Comparison of ENCODE assay signal across 21 mouse cellular contexts in the genomic region with DNA sequence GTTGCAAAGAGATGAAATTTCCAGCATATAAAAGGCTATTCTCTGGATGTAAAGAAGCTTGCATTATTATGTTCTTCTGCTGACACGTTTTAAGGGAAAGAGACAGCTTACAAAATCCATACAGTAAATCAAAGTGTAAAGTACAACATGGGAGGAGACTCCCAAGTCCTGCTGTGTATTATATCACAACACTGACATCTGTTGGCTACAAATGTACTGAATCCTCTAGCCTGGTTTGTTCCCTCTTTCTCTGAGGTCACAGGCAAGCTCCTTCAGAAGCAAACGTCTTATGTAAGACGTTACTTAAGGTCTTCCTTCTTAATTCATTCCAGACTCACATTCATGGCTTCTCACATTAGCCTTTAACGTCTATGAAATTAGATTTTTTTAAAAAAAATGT. TPM values are rescaled to one million over a fixed set of nuclear protein-coding genes. Genes with fewer than 3 reads are reported as not detected.
DNase-seq lines count a peak whose midpoint lies in the region; ATAC-seq and TF ChIP-seq lines count a peak whose summit lies in the region.
"Had no signal": no experiment of that assay in that cellular context is flagged by ENCODE, and none has a peak within 500 bp of the region (broad histone marks: within the 10 kb centered on the region; RNA-seq: fewer than 3 reads in every experiment).

No protein-coding gene starts in this region.

- no peaks in the 10 kb centered on the region for H3K36me3 ChIP-seq in embryonic facial prominence, embryonic 14.5 days (ENCODE audit: control insufficient read depth, insufficient read depth, low read length)
- no peaks in the 10 kb centered on the region for H3K36me3 ChIP-seq in embryonic facial prominence, embryonic 10.5 days (replicated peaks)
- H3K36me3 ChIP-seq in midbrain, embryonic 14.5 days (ENCODE audit: control insufficient read depth, insufficient read depth, low read length), result no peaks in the 10 kb centered on the region
- no peaks in the 10 kb centered on the region for H3K36me3 ChIP-seq in midbrain, embryonic 15.5 days (replicated peaks)
- H3K36me3 ChIP-seq: embryonic facial prominence, embryonic 12.5 days; forebrain, embryonic 12.5 days; stomach, embryonic 15.5 days had no signal

- no peak overlapping the region for H3K4me3 ChIP-seq in embryonic facial prominence, embryonic 14.5 days (ENCODE audit: low read depth, low read length)
- no peak overlapping the region for H3K4me3 ChIP-seq in embryonic facial prominence, embryonic 10.5 days
- H3K4me3 ChIP-seq in midbrain, embryonic 14.5 days (replicated peaks; ENCODE audit: low read depth, low read length), result no peak overlapping the region
- no peak overlapping the region for H3K4me3 ChIP-seq in midbrain, embryonic 15.5 days
- H3K4me3 ChIP-seq in cortical plate, adult 2 months (ENCODE audit: insufficient read depth, low read length), result no peak overlapping the region
- H3K4me3 ChIP-seq: embryonic facial prominence, embryonic 12.5 days; forebrain, embryonic 12.5 days; myocyte; stomach, embryonic 15.5 days had no signal

- no peaks in the 10 kb centered on the region for H3K27me3 ChIP-seq in embryonic facial prominence, embryonic 14.5 days (replicated peaks; ENCODE audit: control insufficient read depth, insufficient read depth, low read length)
- H3K27me3 ChIP-seq in embryonic facial prominence, embryonic 10.5 days (replicated peaks; ENCODE audit: low read depth, poor library complexity, severe bottlenecking), result no peaks in the 10 kb centered on the region
- no peaks in the 10 kb centered on the region for H3K27me3 ChIP-seq in midbrain, embryonic 14.5 days (ENCODE audit: control insufficient read depth, insufficient read depth, low read length)
- no peaks in the 10 kb centered on the region for H3K27me3 ChIP-seq in midbrain, embryonic 15.5 days (replicated peaks)
- H3K27me3 ChIP-seq: embryonic facial prominence, embryonic 12.5 days; stomach, embryonic 15.5 days had no signal

- no peak for TF ChIP-seq POLR2A in cortical plate, adult 2 months (IDR thresholded peaks at IDR 0.05; ENCODE audit: extremely low read depth, insufficient read depth, low read length)

- ATAC-seq in embryonic facial prominence, embryonic 14.5 days (ENCODE audit: low read depth), result no peak
- ATAC-seq in midbrain, embryonic 14.5 days (ENCODE audit: low FRiP score, low TSS enrichment), result no peak
- no peak for ATAC-seq in midbrain, embryonic 15.5 days (replicated peaks)

- H3K4me2 ChIP-seq in embryonic facial prominence, embryonic 14.5 days (ENCODE audit: low read depth, low read length), result no peak overlapping the region
- H3K4me2 ChIP-seq in midbrain, embryonic 14.5 days (ENCODE audit: low read length), result no peak overlapping the region
- no peak overlapping the region for H3K4me2 ChIP-seq in midbrain, embryonic 15.5 days
- H3K4me2 ChIP-seq: embryonic facial prominence, embryonic 12.5 days; forebrain, embryonic 12.5 days; stomach, embryonic 15.5 days had no signal

- no peaks in the 10 kb centered on the region for H3K4me1 ChIP-seq in embryonic facial prominence, embryonic 14.5 days (ENCODE audit: control insufficient read depth, insufficient read depth, low read length)
- H3K4me1 ChIP-seq in embryonic facial prominence, embryonic 10.5 days, result no peaks in the 10 kb centered on the region
- no peaks in the 10 kb centered on the region for H3K4me1 ChIP-seq in midbrain, embryonic 14.5 days (ENCODE audit: control insufficient read depth, insufficient read depth, low read length)
- no peaks in the 10 kb centered on the region for H3K4me1 ChIP-seq in midbrain, embryonic 15.5 days
- H3K4me1 ChIP-seq in cortical plate, adult 2 months (ENCODE audit: control insufficient read depth, insufficient read depth, low read length), result no peaks in the 10 kb centered on the region
- H3K4me1 ChIP-seq: embryonic facial prominence, embryonic 12.5 days; forebrain, embryonic 12.5 days; stomach, embryonic 15.5 days had no signal

- WGBS in embryonic facial prominence, embryonic 14.5 days, result 29% methylated on average over 4 of the region's 4 CpGs
- 48% methylated on average over 4 of the region's 4 CpGs for WGBS in embryonic facial prominence, embryonic 10.5 days
- 70% methylated on average over 4 of the region's 4 CpGs for WGBS in midbrain, embryonic 14.5 days
- 69% methylated on average over 4 of the region's 4 CpGs for WGBS in midbrain, embryonic 15.5 days

- DNase-seq in embryonic facial prominence, embryonic 14.5 days (ENCODE audit: low spot score), result peak; percentile 31
- DNase-seq in embryonic facial prominence, embryonic 10.5 days (ENCODE audit: low spot score), result no peak
- DNase-seq in midbrain, embryonic 14.5 days, result peak; percentile 23
- peak; percentile 23 for DNase-seq in telencephalon, adult 2 months (ENCODE audit: low read depth, low spot score)
- no peak for DNase-seq in lung, postnatal 14 days
- no peak for DNase-seq in neural tube, embryonic 10.5 days (ENCODE audit: extremely low spot score, low spot score)
- DNase-seq: B cell, adult 2 months; cerebellum, adult 9-10 months; gastrocnemius, postnatal 10 days; heart, postnatal 14 days; layer of hippocampus, adult 9-11 months; lung, postnatal 36 days; thymus, postnatal 25 days had no signal

- 0 out of 2 replicates have a peak, but pooled peaks have one; percentile 16 for TF ChIP-seq CTCF in cortical plate, adult 2 months (IDR thresholded peaks at IDR 0.05; ENCODE audit: extremely low read depth, insufficient read depth, low read length)

- no peaks in the 10 kb centered on the region for H3K9me3 ChIP-seq in embryonic facial prominence, embryonic 14.5 days (ENCODE audit: control insufficient read depth, low read length)
- H3K9me3 ChIP-seq in embryonic facial prominence, embryonic 10.5 days, result no peaks in the 10 kb centered on the region
- no peaks in the 10 kb centered on the region for H3K9me3 ChIP-seq in midbrain, embryonic 14.5 days (ENCODE audit: control insufficient read depth, low read length)
- no peaks in the 10 kb centered on the region for H3K9me3 ChIP-seq in midbrain, embryonic 15.5 days
- H3K9me3 ChIP-seq: embryonic facial prominence, embryonic 12.5 days; forebrain, embryonic 12.5 days; stomach, embryonic 15.5 days had no signal

- H3K9ac ChIP-seq in embryonic facial prominence, embryonic 14.5 days (ENCODE audit: low read depth, low read length), result no peak overlapping the region
- H3K9ac ChIP-seq in midbrain, embryonic 14.5 days (replicated peaks; ENCODE audit: low read length), result no peak overlapping the region
- H3K9ac ChIP-seq in midbrain, embryonic 15.5 days, result no peak overlapping the region
- H3K9ac ChIP-seq: embryonic facial prominence, embryonic 12.5 days; forebrain, embryonic 12.5 days; liver, embryonic 14.5 days; stomach, embryonic 15.5 days had no signal

- H3K27ac ChIP-seq in embryonic facial prominence, embryonic 14.5 days (replicated peaks; ENCODE audit: low read depth, low read length), result no peak overlapping the region
- H3K27ac ChIP-seq in embryonic facial prominence, embryonic 10.5 days (replicated peaks), result no peak overlapping the region
- H3K27ac ChIP-seq in midbrain, embryonic 14.5 days (replicated peaks; ENCODE audit: low read depth, low read length), result no peak overlapping the region
- no peak overlapping the region for H3K27ac ChIP-seq in midbrain, embryonic 15.5 days
- H3K27ac ChIP-seq in cortical plate, adult 2 months (ENCODE audit: insufficient read depth, low read length), result no peak overlapping the region
- H3K27ac ChIP-seq: embryonic facial prominence, embryonic 12.5 days; forebrain, embryonic 12.5 days; liver, embryonic 14.5 days; stomach, embryonic 15.5 days had no signal

RNA-seq across cellular contexts. Expression of a gene that starts 15.8 kb away (rescaled TPM):
- polyA plus RNA-seq in embryonic facial prominence, embryonic 14.5 days (2014; fragmentation: Nextera tagmentation; extraction: Ambion mirVana), result 17.7 and 19.9 TPM in 2 replicates
- polyA plus RNA-seq in embryonic facial prominence, embryonic 10.5 days (2016; fragmentation: Nextera tagmentation; extraction: Ambion mirVana), result 16.9 and 17.8 TPM in 2 replicates
- 27.1 and 27.5 TPM in 2 replicates for polyA plus RNA-seq in midbrain, embryonic 14.5 days (2014; fragmentation: Nextera tagmentation; extraction: Ambion mirVana)
- 22.2 and 22.4 TPM in 2 replicates for polyA plus RNA-seq in midbrain, embryonic 15.5 days (2015; fragmentation: Nextera tagmentation; extraction: Ambion mirVana)
- polyA plus RNA-seq in cortical plate, adult 2 months (2012; rRNA removed), result 6.7 and 8.1 TPM in 2 replicates

RNA-seq across cellular contexts. Expression of a gene that starts 41.4 kb away (rescaled TPM):
- 353 and 373 TPM in 2 replicates for polyA plus RNA-seq in embryonic facial prominence, embryonic 14.5 days (2014; fragmentation: Nextera tagmentation; extraction: Ambion mirVana)
- 265 and 287 TPM in 2 replicates for polyA plus RNA-seq in embryonic facial prominence, embryonic 10.5 days (2016; fragmentation: Nextera tagmentation; extraction: Ambion mirVana)
- 390 and 430 TPM in 2 replicates for polyA plus RNA-seq in midbrain, embryonic 14.5 days (2014; fragmentation: Nextera tagmentation; extraction: Ambion mirVana)
- 414 and 435 TPM in 2 replicates for polyA plus RNA-seq in midbrain, embryonic 15.5 days (2015; fragmentation: Nextera tagmentation; extraction: Ambion mirVana)
- 414 and 415 TPM in 2 replicates for polyA plus RNA-seq in cortical plate, adult 2 months (2012; rRNA removed)

RNA-seq across cellular contexts. Expression of a gene that starts 45.6 kb away (rescaled TPM):
- polyA plus RNA-seq in embryonic facial prominence, embryonic 14.5 days (2014; fragmentation: Nextera tagmentation; extraction: Ambion mirVana), result not detected in 2 replicates
- polyA plus RNA-seq in embryonic facial prominence, embryonic 10.5 days (2016; fragmentation: Nextera tagmentation; extraction: Ambion mirVana), result 0.08 TPM in 1 of 2 replicates, not detected in the other
- polyA plus RNA-seq in midbrain, embryonic 14.5 days (2014; fragmentation: Nextera tagmentation; extraction: Ambion mirVana), result not detected in 2 replicates
- polyA plus RNA-seq in midbrain, embryonic 15.5 days (2015; fragmentation: Nextera tagmentation; extraction: Ambion mirVana), result not detected in 2 replicates
- not detected in 2 replicates for polyA plus RNA-seq in cortical plate, adult 2 months (2012; rRNA removed)
- polyA plus RNA-seq: embryonic facial prominence, embryonic 12.5 days; forebrain, embryonic 12.5 days; kidney, embryonic 16.5 days; myocyte; stomach, embryonic 15.5 days had no signal

RNA-seq across cellular contexts. Expression of a gene that starts 46.2 kb away (rescaled TPM):
- polyA plus RNA-seq in embryonic facial prominence, embryonic 14.5 days (2014; fragmentation: Nextera tagmentation; extraction: Ambion mirVana), result 6.8 and 8.4 TPM in 2 replicates
- polyA plus RNA-seq in embryonic facial prominence, embryonic 10.5 days (2016; fragmentation: Nextera tagmentation; extraction: Ambion mirVana), result 10.2 and 11.3 TPM in 2 replicates
- polyA plus RNA-seq in midbrain, embryonic 14.5 days (2014; fragmentation: Nextera tagmentation; extraction: Ambion mirVana), result 8.4 and 9.5 TPM in 2 replicates
- polyA plus RNA-seq in midbrain, embryonic 15.5 days (2015; fragmentation: Nextera tagmentation; extraction: Ambion mirVana), result 12.1 and 13.5 TPM in 2 replicates
- 9.5 and 9.7 TPM in 2 replicates for polyA plus RNA-seq in cortical plate, adult 2 months (2012; rRNA removed)

Comparison
In these comparisons a context has a peak if more than half of its experiments do, and no peak if none do; other contexts are left out.
1. DNase-seq: peak in embryonic facial prominence, embryonic 14.5 days (single experiment), midbrain, embryonic 14.5 days (single experiment) and telencephalon, adult 2 months (single experiment); none in embryonic facial prominence, embryonic 10.5 days (single experiment), lung, postnatal 14 days (single experiment) and neural tube, embryonic 10.5 days (single experiment).